Mouse (Mus musculus) left cerebral cortex, postnatal 36 days (tissue): Measurements from ENCODE around the gene Glis1. TPM values are rescaled to one million over a fixed set of nuclear protein-coding genes. Genes with fewer than 3 reads are reported as not detected.

Source experiments
- DNase-seq, 2 experiments: peaks; one replicate each; pipeline ENCODE4 v3.0.0; 2021 to 2022; ENCODE audit warnings: low spot score in 2 of 2, mixed read lengths in 1 of 2
- intact Hi-C: fragments of 180-260 bp; cut with DNase I; formaldehyde crosslinking; loops from one replicate; pipeline ENCODE4 v1.15.1; 2025
- total RNA-seq, 2 experiments: library from RNA; stranded (reverse); gene quantifications; 2 replicates each; pipeline ENCODE4 v1.2.3; 2021

Glis1 gene
- total RNA-seq, 2 experiments from 2014 or later: 1.1 to 1.7 TPM

- intact Hi-C loops: no loop called here
These were observed 63.1 kb downstream of the Glis1 start for GRCm38 (mm10) chr4:107497430-107497935.

GRCm38 (mm10) chr4:107502601-107503051 is 68.2 kb downstream of the Glis1 start:
- intact Hi-C loops: no loop called here
- no peak for DNase-seq

More at GRCm38 (mm10) chr4:107497430-107497935, 63.1 kb downstream of the Glis1 start:
- DNase-seq: no peak

- no peak for DNase-seq
- intact Hi-C loops: no loop called here
These were observed 80.6 kb downstream of the Glis1 start for GRCm38 (mm10) chr4:107514981-107515380.

- intact Hi-C loops: no loop called here
- DNase-seq: no peak
These were observed 81.2 kb downstream of the Glis1 start for GRCm38 (mm10) chr4:107515626-107516025.

- DNase-seq: no peak
- intact Hi-C loops: no loop called here
These were observed 84.4 kb downstream of the Glis1 start for GRCm38 (mm10) chr4:107518766-107519165.

GRCm38 (mm10) chr4:107520071-107520470 is 85.7 kb downstream of the Glis1 start:
- intact Hi-C loops: no loop called here
- no peak for DNase-seq

- no peak for DNase-seq
These were observed 86.4 kb downstream of the Glis1 start for GRCm38 (mm10) chr4:107520816-107521215.

GRCm38 (mm10) chr4:107523607-107524151 is 89.3 kb downstream of the Glis1 start:
- DNase-seq: no peak
- intact Hi-C loops: no loop called here

More at GRCm38 (mm10) chr4:107520816-107521215, 86.4 kb downstream of the Glis1 start:
- intact Hi-C loops: no loop called here

GRCm38 (mm10) chr4:107535126-107535525 is 100.7 kb downstream of the Glis1 start:
- intact Hi-C loops: no loop called here
- DNase-seq: no peak

GRCm38 (mm10) chr4:107538116-107538515 is 103.7 kb downstream of the Glis1 start:
- DNase-seq: no peak
- intact Hi-C loops: no loop called here

- intact Hi-C loops: no loop called here
- no peak for DNase-seq
These were observed 104.2 kb downstream of the Glis1 start for GRCm38 (mm10) chr4:107538561-107538960.

- intact Hi-C loops: no loop called here
- DNase-seq: no peak
These were observed 104.6 kb downstream of the Glis1 start for GRCm38 (mm10) chr4:107539021-107539420.

- intact Hi-C loops: no loop called here
- no peak for DNase-seq
These were observed 107.4 kb downstream of the Glis1 start for GRCm38 (mm10) chr4:107541821-107542220.

- DNase-seq: no peak
- intact Hi-C loops: no loop called here
These were observed 110.5 kb downstream of the Glis1 start for GRCm38 (mm10) chr4:107544843-107545242.

- intact Hi-C loops: no loop called here
- no peak for DNase-seq
These were observed 111.3 kb downstream of the Glis1 start for GRCm38 (mm10) chr4:107545726-107546125.

- intact Hi-C loops: no loop called here
- no peak for DNase-seq
These were observed 112.1 kb downstream of the Glis1 start for GRCm38 (mm10) chr4:107546525-107546924.

- no peak for DNase-seq
- intact Hi-C loops: no loop called here
These were observed 115.7 kb downstream of the Glis1 start for GRCm38 (mm10) chr4:107550096-107550495.

GRCm38 (mm10) chr4:107550546-107550945 is 116.2 kb downstream of the Glis1 start:
- no peak for DNase-seq
- intact Hi-C loops: no loop called here

- intact Hi-C loops: no loop called here
- no peak for DNase-seq
These were observed 118.3 kb downstream of the Glis1 start for GRCm38 (mm10) chr4:107552696-107553095.

GRCm38 (mm10) chr4:107553774-107554173 is 119.4 kb downstream of the Glis1 start:
- DNase-seq: no peak
- intact Hi-C loops: no loop called here

- DNase-seq: no peak
- intact Hi-C loops: no loop called here
These were observed 124.4 kb downstream of the Glis1 start for GRCm38 (mm10) chr4:107558801-107559200.

GRCm38 (mm10) chr4:107561056-107561455 is 126.7 kb downstream of the Glis1 start:
- DNase-seq: no peak
- intact Hi-C loops: no loop called here
